Mouse (Mus musculus): ENCODE data around the gene Rps16. TPM values are rescaled to one million over a fixed set of nuclear protein-coding genes. Genes with fewer than 3 reads are reported as not detected.

The Rps16 gene
- 59.3 TPM for polyA plus RNA-seq (2014; fragmentation: Illumina TruSeq; extraction: RNeasy Lipid Tissue Mini Kit (QIAGEN cat#74804); ENCODE audit: low read depth, low replicate concordance)

GRCm38 (mm10) chr7:28350155-28350883, at the start of gene Rps16:
TSS of gene Rps16 (plus strand) at chr7:28350652.

GRCm38 (mm10) chr7:28301616-28302433, 48.6 kb upstream of the Rps16 start, which contains the start of gene Dll3:
TSS of gene Dll3 (minus strand) at chr7:28302238.

GRCm38 (mm10) chr7:28311926-28312543, 38.4 kb upstream of the Rps16 start, which contains the start of gene Timm50:
TSS of gene Timm50 (minus strand) at chr7:28312072.

GRCm38 (mm10) chr7:28338108-28338998, 12.1 kb upstream of the Rps16 start, which contains the start of gene Supt5:
TSS of gene Supt5 (minus strand) at chr7:28338746.

GRCm38 (mm10) chr7:28372251-28373108, 22.0 kb downstream of the Rps16 start, which contains the start of gene Plekhg2:
TSS of gene Plekhg2 (minus strand) at chr7:28372599.

GRCm38 (mm10) chr7:28380237-28381016, 30.0 kb downstream of the Rps16 start, which contains the start of gene Zfp36:
TSS of gene Zfp36 (minus strand) at chr7:28380253.

GRCm38 (mm10) chr7:28392429-28393271, 42.2 kb downstream of the Rps16 start, which contains the start of the genes Med29 and Paf1:
TSS of gene Med29 (minus strand) at chr7:28392708.
TSS of gene Paf1 (plus strand) at chr7:28392951.

Other genes starting within 250 kb of the Rps16 start
- not detected for gene 9530053A07Rik, start 221.2 kb upstream of the Rps16 start, polyA plus RNA-seq (2014; fragmentation: Illumina TruSeq; extraction: RNeasy Lipid Tissue Mini Kit (QIAGEN cat#74804); ENCODE audit: low read depth, low replicate concordance)
- 9.1 TPM for gene Fbl, start 180.9 kb upstream of the Rps16 start, polyA plus RNA-seq (2014; fragmentation: Illumina TruSeq; extraction: RNeasy Lipid Tissue Mini Kit (QIAGEN cat#74804); ENCODE audit: low read depth, low replicate concordance)
- gene Dyrk1b, start 171.2 kb upstream of the Rps16 start, polyA plus RNA-seq (2014; fragmentation: Illumina TruSeq; extraction: RNeasy Lipid Tissue Mini Kit (QIAGEN cat#74804); ENCODE audit: low read depth, low replicate concordance) = 15.4 TPM
- gene Eid2, start 82.8 kb upstream of the Rps16 start, polyA plus RNA-seq (2014; fragmentation: Illumina TruSeq; extraction: RNeasy Lipid Tissue Mini Kit (QIAGEN cat#74804); ENCODE audit: low read depth, low replicate concordance) = 10.0 TPM
- gene Eid2b, start 72.9 kb upstream of the Rps16 start, polyA plus RNA-seq (2014; fragmentation: Illumina TruSeq; extraction: RNeasy Lipid Tissue Mini Kit (QIAGEN cat#74804); ENCODE audit: low read depth, low replicate concordance) = 3.7 TPM
- 80.2 TPM for gene Selenov, start 59.5 kb upstream of the Rps16 start, polyA plus RNA-seq (2014; fragmentation: Illumina TruSeq; extraction: RNeasy Lipid Tissue Mini Kit (QIAGEN cat#74804); ENCODE audit: low read depth, low replicate concordance)
- 22.7 TPM for gene Dll3, start 48.4 kb upstream of the Rps16 start, polyA plus RNA-seq (2014; fragmentation: Illumina TruSeq; extraction: RNeasy Lipid Tissue Mini Kit (QIAGEN cat#74804); ENCODE audit: low read depth, low replicate concordance)
- 3.6 TPM for gene Timm50, start 38.6 kb upstream of the Rps16 start, polyA plus RNA-seq (2014; fragmentation: Illumina TruSeq; extraction: RNeasy Lipid Tissue Mini Kit (QIAGEN cat#74804); ENCODE audit: low read depth, low replicate concordance)
- gene Supt5, start 11.9 kb upstream of the Rps16 start, polyA plus RNA-seq (2014; fragmentation: Illumina TruSeq; extraction: RNeasy Lipid Tissue Mini Kit (QIAGEN cat#74804); ENCODE audit: low read depth, low replicate concordance) = 65.4 TPM
- gene Plekhg2, start 21.9 kb downstream of the Rps16 start, polyA plus RNA-seq (2014; fragmentation: Illumina TruSeq; extraction: RNeasy Lipid Tissue Mini Kit (QIAGEN cat#74804); ENCODE audit: low read depth, low replicate concordance) = 3.4 TPM
- 2.6 TPM for gene Zfp36, start 29.6 kb downstream of the Rps16 start, polyA plus RNA-seq (2014; fragmentation: Illumina TruSeq; extraction: RNeasy Lipid Tissue Mini Kit (QIAGEN cat#74804); ENCODE audit: low read depth, low replicate concordance)
- gene Med29, start 42.1 kb downstream of the Rps16 start, polyA plus RNA-seq (2014; fragmentation: Illumina TruSeq; extraction: RNeasy Lipid Tissue Mini Kit (QIAGEN cat#74804); ENCODE audit: low read depth, low replicate concordance) = 3.9 TPM
- gene Paf1, start 42.3 kb downstream of the Rps16 start, polyA plus RNA-seq (2014; fragmentation: Illumina TruSeq; extraction: RNeasy Lipid Tissue Mini Kit (QIAGEN cat#74804); ENCODE audit: low read depth, low replicate concordance) = 70.3 TPM
- 5.2 TPM for gene Gmfg, start 86.8 kb downstream of the Rps16 start, polyA plus RNA-seq (2014; fragmentation: Illumina TruSeq; extraction: RNeasy Lipid Tissue Mini Kit (QIAGEN cat#74804); ENCODE audit: low read depth, low replicate concordance)
- gene Lrfn1, start 101.3 kb downstream of the Rps16 start, polyA plus RNA-seq (2014; fragmentation: Illumina TruSeq; extraction: RNeasy Lipid Tissue Mini Kit (QIAGEN cat#74804); ENCODE audit: low read depth, low replicate concordance) = not detected
- not detected for gene Ifnl2, start 159.8 kb downstream of the Rps16 start, polyA plus RNA-seq (2014; fragmentation: Illumina TruSeq; extraction: RNeasy Lipid Tissue Mini Kit (QIAGEN cat#74804); ENCODE audit: low read depth, low replicate concordance)
- gene Ifnl3, start 172.2 kb downstream of the Rps16 start, polyA plus RNA-seq (2014; fragmentation: Illumina TruSeq; extraction: RNeasy Lipid Tissue Mini Kit (QIAGEN cat#74804); ENCODE audit: low read depth, low replicate concordance) = not detected
- gene Sycn, start 190.2 kb downstream of the Rps16 start, polyA plus RNA-seq (2014; fragmentation: Illumina TruSeq; extraction: RNeasy Lipid Tissue Mini Kit (QIAGEN cat#74804); ENCODE audit: low read depth, low replicate concordance) = not detected
- not detected for gene Nccrp1, start 196.6 kb downstream of the Rps16 start, polyA plus RNA-seq (2014; fragmentation: Illumina TruSeq; extraction: RNeasy Lipid Tissue Mini Kit (QIAGEN cat#74804); ENCODE audit: low read depth, low replicate concordance)
- gene Samd4b, start 247.5 kb downstream of the Rps16 start, polyA plus RNA-seq (2014; fragmentation: Illumina TruSeq; extraction: RNeasy Lipid Tissue Mini Kit (QIAGEN cat#74804); ENCODE audit: low read depth, low replicate concordance) = 18.7 TPM
- 1.6 TPM for gene Pak4, start 247.5 kb downstream of the Rps16 start, polyA plus RNA-seq (2014; fragmentation: Illumina TruSeq; extraction: RNeasy Lipid Tissue Mini Kit (QIAGEN cat#74804); ENCODE audit: low read depth, low replicate concordance)

Data from testis, adult 10 weeks (tissue).